Mouse (Mus musculus) right cerebral cortex, postnatal 4 days (tissue): ENCODE data around the gene Olfr1415.
"Not testable (repeated sequence)": the region's sequence is repeated elsewhere in the genome, so short reads cannot be mapped to it uniquely, and the experiment has no call there.

Experiments used
- DNase-seq: peaks from one replicate; pipeline ENCODE4 v3.0.0-alpha.2; 2022

The Olfr1415 gene

GRCm38 (mm10) chr1:92496001-92496400, at the start of gene Olfr1415:
Gene Olfr1415 (minus strand): TSS chr1:92496101.
- DNase-seq, result no peak

DNA sequence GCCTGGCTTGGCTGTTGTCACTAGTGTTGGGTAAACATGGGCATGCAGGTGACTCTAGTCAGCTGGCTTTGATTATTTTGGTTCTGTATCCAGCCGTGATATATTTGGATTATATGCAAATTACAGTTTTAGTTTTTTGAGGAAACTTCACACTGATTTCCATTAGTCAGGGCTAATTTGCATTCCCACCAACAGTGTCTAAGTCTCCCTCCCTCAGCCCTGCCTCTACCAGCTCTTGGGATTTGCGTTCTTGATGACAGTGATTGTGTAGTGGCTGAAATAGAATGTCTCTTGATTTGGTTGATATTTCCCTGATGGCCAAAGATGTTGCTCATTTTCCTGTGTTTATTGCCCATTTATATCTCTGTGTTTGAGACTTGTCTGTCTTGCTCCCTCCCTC, 43.2 kb upstream of the Olfr1415 start:
- no peak for DNase-seq

DNA sequence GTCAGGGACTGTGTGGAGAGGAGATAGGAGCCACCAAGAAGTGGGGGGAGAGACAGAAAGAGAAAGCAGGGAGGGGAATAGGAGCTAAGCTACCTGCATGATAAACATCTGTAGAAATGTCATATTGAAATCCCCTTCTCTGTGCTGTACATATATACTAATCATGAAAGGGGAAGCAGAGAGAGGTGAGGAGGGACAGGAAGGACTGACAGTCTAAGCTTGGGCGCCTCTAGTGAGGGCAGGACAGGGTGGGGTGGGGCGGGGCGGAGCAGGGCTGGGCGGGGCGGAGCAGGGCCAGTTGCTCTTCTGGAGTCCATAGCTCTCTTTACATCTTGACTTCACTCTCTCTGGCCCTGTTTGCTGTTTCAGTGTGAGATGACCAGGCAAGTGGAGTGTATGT, 41.1 kb upstream of the Olfr1415 start:
- no peak for DNase-seq

GRCm38 (mm10) chr1:92523764-92524163, 27.9 kb upstream of the Olfr1415 start:
- no peak for DNase-seq

DNA sequence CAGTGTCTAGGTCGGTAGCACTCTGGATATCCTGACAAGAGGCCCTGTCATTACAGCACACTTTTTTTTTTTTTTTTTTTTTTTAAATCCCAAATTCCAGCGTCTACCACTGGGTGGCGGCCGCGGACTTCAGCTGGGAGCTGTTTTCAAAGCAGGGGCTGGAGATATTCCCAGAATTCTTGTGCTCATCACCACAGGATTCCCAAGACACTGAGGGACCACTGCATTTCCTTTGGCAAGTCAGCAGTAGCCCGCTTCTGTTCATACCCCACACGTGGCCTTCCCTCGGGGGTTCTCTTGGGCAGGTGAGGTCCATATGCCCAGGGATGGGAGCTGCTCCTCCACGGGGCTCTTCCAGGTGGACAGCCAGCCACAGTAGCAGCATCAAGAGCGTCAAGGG, 25.5 kb upstream of the Olfr1415 start:
- peak; percentile 78 for DNase-seq

- no peak for DNase-seq
These were observed 23.1 kb upstream of the Olfr1415 start for GRCm38 (mm10) chr1:92519046-92519445.

GRCm38 (mm10) chr1:92518561-92518960, 22.7 kb upstream of the Olfr1415 start, which contains the start of gene Olfr1414:
Gene Olfr1414 (minus strand): TSS chr1:92518661.
- no peak for DNase-seq

DNA sequence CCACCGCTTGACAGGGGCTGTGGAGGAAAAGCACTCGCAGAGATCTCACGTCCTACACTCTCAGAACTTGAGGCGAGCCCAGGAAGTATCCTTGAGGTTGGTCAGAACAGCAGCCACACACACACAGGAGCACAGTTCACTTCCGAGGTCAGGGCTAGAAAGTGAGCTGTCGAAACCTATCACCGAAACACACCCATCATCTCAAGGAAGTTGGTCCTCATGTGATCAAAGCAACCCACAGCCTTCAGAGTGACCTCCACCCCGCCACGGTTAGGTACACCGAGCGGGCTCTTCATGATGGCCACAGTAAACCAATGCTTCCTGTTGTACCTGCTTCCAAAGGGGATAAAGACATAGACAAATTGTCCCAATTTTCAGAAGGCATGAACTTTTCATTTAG, 19.5 kb upstream of the Olfr1415 start:
- no peak for DNase-seq

DNA sequence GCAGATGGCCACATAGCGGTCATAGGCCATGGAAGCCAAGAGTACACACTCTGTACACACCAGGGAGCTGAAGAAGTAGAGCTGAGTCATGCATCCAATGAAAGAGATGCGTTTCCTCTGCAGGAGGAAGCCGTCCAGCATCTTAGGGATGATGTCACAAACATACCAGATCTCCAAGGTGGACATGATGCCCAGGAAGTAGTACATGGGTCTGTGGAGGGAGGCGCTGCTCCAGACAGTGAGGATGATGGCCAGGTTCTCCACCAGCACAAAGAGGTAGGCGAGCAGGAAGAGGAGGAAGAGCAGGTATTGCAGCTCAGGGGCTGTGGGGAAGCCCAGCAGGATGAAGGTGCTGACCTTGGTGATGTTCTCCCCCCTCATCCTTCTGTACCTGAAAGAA, 15.7 kb upstream of the Olfr1415 start:
- DNase-seq, result not testable (repeated sequence)

- no peak for DNase-seq
These were observed 10.9 kb downstream of the Olfr1415 start, which contains the start of gene Olfr1416 for GRCm38 (mm10) chr1:92485013-92485412. Gene Olfr1416 (minus strand): TSS chr1:92485113.

DNA sequence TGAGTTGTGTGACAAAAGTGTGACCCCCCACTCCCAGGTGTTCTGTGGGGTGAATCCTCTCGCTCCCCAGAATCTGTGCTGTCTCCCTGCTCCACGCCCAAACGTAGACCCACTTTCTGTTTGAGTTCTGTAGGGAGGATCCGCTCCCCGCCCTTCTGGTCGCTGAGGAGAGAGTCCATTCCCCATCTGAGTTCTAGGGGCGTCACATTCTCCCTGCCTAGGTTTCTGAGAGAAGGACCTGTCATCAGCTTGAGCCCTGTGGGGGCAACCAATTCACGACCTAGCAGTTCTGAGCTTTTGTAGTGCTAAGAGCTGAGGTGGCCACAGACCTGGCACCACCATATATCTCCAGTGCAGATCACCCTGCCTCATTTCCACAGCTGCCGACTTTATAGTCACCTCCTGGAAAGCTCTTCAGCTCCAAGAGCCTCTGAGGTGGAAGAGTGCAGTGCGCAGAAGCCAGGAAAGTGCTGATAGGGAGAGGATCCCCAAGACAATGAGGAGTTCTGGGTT, 21.8 kb downstream of the Olfr1415 start:
- DNase-seq, result no peak

DNA sequence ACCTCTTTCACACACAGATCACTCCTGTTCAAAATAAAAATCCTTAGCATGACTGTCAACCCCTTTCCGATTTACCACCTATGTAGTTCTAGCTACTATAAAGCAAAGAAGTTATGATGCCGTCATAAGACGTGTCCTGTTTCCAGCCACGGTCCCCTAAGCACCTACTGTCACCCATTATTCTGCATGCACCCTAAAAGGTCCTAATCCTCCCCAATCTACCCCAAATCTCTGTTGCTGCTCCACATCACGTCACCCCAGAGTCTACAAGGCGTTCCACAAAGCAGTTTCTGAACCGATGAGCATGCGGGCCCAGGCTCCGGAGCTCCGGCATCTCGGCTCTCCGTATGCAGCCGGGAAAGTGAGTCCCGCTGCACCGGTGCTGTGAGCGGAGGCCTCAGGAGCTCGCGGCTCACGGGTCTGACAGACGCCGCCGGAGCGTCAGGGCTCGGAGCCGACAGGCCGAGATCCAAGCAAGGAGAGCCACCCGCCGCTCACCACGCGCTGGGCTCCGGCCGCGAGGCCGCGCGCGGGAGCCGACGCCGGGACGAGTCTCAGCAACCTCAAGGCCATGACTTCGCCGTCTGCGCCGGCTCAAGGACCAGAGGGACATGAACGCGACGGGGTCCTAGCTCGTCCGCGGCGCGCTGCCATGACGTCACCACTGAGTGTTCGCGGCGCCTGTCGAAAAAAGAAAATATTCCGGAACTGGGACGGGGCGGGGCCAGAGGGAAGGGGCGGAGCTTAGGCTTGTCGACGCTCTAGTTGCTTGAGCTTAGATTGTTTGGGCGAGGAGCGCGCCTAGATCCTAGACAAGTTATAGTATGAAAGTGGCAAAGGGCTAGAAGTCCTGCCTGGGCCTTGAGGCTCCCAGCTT, 22.5 kb downstream of the Olfr1415 start, which contains the start of gene Ndufa10:
TSS of gene Ndufa10 (minus strand) at position 696 of the 877 bp plus-strand sequence.
- peak; percentile 97 for DNase-seq

DNA sequence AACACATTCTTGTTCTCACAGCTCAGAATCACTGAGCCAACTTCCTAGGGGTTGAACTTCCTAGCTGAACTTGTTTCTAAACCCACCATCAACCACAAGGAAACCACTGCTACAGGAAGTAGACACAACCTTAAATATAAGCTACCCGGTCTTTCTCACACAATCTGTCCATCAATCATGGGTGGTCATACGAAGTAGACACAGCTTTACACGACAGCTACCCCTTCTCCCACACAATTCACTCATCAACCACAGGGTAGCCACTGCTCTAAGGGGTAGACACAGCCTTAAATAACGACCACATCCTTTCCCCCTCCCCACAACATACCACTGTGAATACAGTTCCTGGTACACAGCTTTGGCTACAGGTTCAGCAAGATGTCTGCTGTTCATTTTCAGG, 27.0 kb downstream of the Olfr1415 start:
- no peak for DNase-seq

DNA sequence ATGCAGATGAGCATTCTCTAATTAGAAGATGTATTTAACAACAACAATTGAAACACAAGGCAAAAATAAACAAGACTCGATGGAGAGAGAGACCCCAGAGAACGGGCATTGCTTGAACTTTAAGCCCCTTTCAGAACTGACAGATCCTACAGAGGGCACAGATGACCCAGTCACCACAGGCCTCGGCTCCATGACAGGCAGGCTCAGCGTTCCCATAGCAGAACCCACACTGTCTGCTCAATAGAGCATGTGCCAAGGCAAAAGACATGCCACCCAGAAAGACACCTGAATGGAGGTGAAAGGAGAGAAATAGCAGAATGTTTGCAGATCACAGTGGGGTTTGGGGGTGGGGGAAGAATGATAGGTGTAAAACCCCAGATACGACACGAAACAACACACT, 37.5 kb downstream of the Olfr1415 start:
- no peak for DNase-seq

GRCm38 (mm10) chr1:92457758-92458157, 38.1 kb downstream of the Olfr1415 start:
- DNase-seq, result no peak

DNA sequence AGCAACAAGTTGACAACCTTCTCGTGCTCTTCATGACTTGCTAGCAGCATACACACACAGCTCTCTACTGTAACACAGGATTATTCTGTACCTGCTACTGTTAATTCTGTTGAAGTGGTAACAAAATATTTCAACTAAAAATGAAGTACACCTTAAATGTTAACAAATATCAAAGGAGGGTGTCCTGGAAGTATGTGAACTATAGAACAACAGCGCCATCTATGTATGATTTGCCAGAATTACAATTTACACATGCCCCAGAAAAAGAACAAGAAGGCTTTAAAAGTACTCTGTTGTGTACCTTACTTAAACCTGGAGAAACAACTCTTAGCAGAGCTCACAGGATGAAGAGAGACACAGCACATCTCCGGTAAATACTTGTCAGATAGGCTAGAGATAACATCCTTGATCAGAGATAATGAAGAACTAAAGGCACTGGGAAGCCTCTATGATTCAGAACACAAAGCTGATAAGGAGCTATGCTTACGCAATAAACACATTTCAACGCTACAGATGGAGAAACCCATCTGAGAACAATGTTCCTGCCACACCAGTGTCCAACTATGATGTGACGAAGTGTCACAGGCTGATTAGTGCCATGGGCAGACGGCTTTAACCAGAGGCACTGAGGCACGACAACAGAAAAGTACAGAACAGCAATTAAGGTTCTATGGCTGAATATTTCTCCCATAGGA, 42.0 kb downstream of the Olfr1415 start:
- DNase-seq, result no peak

DNA sequence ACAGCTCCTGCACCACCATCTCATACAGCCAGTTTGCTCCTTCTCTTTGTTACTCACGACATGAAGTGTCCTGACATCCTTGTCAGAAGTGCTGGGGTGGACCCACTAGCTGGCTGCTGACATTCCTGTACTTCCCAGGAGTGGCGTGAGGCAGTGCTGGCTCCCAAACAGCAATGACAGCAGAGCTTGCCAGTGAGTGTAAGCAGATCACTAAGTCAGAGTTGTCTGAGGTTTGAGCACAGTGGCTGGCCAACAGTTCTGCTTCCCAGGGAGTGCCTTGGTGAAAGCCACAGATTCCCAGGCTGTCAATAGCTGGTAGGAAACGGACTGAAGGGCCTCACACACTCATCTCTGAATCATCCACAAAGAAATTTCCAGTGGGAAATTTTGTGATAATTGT, 47.6 kb downstream of the Olfr1415 start:
- no peak for DNase-seq

DNA sequence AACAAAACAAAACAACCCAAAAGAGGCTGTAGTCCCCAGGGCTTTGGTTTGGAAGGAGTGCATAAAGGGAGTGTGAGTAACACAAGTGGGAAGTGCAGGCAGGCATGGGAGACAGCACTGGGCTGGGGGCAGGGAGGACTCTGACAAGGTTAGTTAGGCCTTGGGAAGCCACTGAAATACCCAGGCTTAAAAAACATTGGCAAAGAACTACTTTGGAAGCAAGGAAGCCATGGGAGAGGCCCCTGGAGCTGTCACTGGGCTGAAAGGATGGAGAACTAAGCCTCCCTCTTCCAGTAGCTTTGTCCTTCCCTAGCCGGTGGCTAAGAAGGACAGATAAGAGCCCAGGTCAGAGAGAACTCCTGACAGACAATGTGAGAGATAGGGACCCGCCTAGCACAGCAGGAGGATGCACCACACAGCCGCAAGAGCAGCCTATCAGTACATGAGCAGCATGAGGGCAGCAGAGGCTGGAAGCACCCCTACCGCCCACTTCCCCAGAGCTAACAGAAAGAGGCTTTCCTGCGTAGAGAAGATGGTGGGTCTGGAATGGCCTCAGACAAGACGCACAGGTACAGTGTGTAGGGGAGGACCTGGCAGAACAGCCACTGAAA, 54.3 kb downstream of the Olfr1415 start:
- DNase-seq, result no peak

GRCm38 (mm10) chr1:92440066-92440750, 55.7 kb downstream of the Olfr1415 start:
- DNase-seq, result no peak
